Mouse (Mus musculus): Measurements from ENCODE around the gene Ankzf1.

Gene Ankzf1

DNA sequence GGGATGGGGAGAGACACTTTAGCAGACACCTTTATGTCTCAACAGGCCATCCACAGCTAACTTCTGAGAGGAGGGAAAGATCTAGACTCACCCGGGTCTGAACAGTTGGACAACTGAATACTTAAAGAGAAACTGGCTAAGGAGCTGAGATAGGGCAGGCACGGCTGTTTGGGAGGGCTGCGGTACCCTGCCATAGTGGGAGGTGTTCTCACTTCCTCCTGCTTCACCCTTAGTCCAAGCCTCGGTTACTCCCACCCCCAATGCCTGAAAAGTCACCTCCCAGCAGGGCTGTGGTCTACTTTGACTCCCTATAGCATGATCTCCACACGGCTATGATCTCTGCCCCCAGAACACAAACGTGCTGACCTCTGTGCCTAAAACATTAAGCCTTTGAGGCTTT lies 31.6 kb downstream of the Ankzf1 start:
- DNase-seq (ENCODE audit: inconsistent age in 2 of 2, low spot score in 1 of 2): no peak

GRCm38 (mm10) chr1:75225473-75225872 lies 33.5 kb downstream of the Ankzf1 start:
- DNase-seq (ENCODE audit: inconsistent age in 2 of 2, low spot score in 1 of 2): no peak

DNA sequence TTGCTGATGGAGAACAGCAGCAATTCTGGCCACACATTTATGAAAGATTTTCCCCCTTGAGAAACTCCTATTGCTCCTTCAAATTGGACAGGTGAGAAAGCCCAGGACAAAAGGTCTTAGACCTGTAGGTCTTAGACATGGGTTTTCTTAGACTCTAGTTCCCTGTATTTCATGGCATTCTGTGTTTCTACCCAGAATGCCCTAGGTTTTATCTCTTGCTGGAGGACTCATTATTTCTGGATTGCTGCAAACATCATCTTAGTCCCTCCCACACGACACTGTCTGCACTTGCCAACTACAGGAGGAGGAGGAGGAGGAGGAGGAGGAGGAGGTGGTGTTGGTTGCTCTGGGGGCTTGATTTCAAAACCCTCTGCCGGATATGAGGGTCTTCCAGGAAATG lies 34.2 kb downstream of the Ankzf1 start:
- no peak for DNase-seq (ENCODE audit: inconsistent age in 2 of 2, low spot score in 1 of 2)

GRCm38 (mm10) chr1:75227653-75228052 lies 35.7 kb downstream of the Ankzf1 start:
- DNase-seq (ENCODE audit: inconsistent age in 2 of 2, low spot score in 1 of 2): no peak

- no peak for DNase-seq (ENCODE audit: inconsistent age in 2 of 2, low spot score in 1 of 2)
Measured at GRCm38 (mm10) chr1:75229158-75229557, 37.2 kb downstream of the Ankzf1 start.

GRCm38 (mm10) chr1:75230335-75230994 lies 38.5 kb downstream of the Ankzf1 start:
- no peak for DNase-seq (ENCODE audit: inconsistent age in 2 of 2, low spot score in 1 of 2)

- peak in 1 of 2 experiments; percentile 22 for DNase-seq (ENCODE audit: inconsistent age in 2 of 2, low spot score in 1 of 2)
Measured at GRCm38 (mm10) chr1:75231224-75231623, 39.3 kb downstream of the Ankzf1 start.

DNA sequence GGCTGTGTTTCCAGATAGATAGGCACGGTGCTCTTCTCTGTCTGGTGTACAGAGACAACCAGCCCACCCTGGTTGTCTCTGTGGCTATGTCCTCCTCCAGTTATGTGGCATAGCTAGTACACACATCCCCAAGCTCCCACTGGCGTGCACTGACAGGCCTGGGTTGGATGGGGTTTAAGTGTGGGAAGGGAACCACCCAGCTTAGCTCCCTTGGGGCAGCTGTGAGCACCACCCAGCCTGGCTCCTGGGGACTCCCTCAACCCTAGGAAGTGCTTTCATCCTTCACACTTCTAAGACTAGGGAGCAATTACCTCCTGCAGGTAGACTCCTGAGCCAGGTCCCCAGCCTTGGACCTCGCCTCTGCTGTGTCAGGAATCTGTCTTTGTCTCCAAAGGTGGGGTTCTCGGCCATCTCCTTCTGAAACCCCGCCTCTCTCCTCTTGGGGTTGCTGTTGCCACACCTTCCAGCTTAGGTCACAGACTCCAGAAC lies 39.8 kb downstream of the Ankzf1 start, which contains the start of gene A630095N17Rik:
Gene A630095N17Rik (minus strand): TSS at position 439 of the 489 bp plus-strand sequence.
- no peak for DNase-seq (ENCODE audit: inconsistent age in 2 of 2, low spot score in 1 of 2)

DNA sequence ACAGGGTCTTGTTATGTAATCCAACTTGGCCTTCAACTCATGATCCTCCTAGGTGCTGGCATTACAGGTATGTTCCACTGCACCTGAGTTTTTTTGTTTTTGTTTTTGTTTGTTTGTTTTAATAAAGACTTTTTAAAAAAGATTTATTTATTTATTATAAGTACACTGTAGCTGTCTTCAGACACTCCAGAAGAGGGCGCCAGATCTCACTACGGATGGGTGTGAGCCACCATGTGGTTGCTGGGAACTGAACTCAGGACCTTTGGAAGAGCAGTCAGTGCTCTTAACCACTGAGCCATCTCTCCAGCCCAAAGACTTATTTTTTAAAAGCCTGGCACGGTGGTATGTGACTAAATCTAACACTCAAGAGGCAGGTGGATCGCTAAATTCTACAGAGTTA lies 40.5 kb downstream of the Ankzf1 start:
- peak in 1 of 2 experiments; percentile 24 for DNase-seq (ENCODE audit: inconsistent age in 2 of 2, low spot score in 1 of 2)

DNA sequence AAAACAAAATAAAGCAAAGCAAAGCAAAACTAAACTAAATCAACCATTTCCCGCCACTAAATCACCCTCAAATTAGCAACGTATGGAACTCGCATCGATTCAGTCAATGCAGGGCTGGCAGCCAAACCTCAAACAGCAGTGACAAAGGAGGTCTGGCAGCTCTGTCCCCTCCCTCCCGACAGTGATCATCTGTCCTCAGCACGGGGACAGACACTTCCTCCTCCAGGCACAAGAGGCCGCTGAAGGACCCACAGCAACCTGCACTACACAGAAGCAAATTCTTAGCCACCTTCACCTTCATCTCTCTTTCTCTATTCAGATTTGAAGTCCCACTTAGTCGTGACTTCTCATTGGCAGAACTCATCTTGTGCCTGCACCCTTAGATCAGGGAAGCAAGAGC lies 42.7 kb downstream of the Ankzf1 start:
- DNase-seq (ENCODE audit: inconsistent age in 2 of 2, low spot score in 1 of 2): peak; percentile 81 to 88

DNA sequence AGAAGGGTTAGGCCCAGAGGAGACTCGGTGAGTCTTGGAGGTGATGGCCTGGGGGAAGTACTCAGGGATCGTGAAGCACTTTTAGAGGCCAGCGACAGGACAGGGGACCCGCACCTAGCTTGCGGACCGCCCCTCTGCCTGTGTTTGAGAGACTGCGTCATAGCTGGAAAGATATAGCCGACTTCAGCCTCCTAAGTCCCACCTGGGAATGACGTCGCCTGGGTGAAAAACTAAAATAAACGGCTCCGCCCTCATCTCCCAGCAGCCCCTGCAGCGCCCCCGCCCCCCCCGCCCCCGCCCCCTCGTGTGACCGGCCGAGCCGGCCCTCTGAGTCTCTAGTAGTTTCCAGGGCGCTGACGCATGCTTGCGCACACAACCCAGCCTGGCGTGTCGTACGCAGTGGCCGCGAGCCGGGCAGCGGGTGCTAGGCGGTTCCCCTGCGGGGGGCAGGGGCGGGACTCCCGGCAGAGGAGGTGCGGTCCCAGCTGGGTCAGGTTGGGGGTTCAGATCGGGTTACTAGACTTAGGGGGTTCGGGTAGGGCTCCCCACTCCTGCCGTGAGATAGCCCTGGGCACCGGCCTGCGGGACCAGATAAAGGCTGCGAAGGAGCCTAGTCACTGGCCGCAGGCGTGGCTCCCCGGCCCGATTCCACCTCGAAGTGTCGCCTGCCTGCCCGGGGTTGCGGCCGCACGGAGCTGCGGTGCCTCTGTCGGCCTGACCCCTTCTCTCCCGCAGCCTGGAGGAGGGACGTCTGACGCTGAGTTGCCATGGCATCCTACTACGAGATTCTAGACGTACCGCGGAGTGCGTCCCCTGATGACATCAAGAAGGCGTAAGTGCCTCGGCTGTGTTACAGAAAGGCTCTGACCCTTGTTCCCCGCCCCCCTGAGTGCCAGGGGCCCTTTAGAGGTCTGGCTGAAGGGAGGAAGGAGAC lies 44.4 kb downstream of the Ankzf1 start, which contains the start of gene Dnajb2:
Gene Dnajb2 (plus strand): TSS at position 290 of the 934 bp plus-strand sequence.
- peak; percentile 94 to 96 for DNase-seq (ENCODE audit: inconsistent age in 2 of 2, low spot score in 1 of 2)

GRCm38 (mm10) chr1:75239591-75239990 lies 47.6 kb downstream of the Ankzf1 start:
- no peak for DNase-seq (ENCODE audit: inconsistent age in 2 of 2, low spot score in 1 of 2)

DNA sequence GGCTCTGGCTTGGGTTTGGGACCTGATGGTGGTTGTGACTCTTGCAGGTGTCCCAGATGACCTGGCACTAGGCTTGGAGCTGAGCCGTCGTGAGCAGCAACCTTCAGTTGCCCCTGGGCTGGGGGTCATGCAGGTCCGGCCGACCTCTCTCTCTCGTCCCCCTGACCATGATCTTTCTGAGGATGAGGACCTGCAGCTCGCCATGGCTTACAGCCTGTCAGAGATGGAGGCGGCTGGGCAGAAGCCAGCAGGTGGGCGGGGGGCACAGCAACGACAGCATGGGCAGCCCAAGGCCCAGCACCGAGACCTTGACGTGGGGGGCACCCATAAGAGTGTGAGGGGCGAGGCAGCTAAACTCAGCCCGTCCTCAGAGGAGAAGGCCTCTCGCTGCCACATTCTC lies 51.5 kb downstream of the Ankzf1 start:
- DNase-seq (ENCODE audit: inconsistent age in 2 of 2, low spot score in 1 of 2): no peak

- DNase-seq (ENCODE audit: inconsistent age in 2 of 2, low spot score in 1 of 2): peak in 1 of 2 experiments; percentile 39
Measured at GRCm38 (mm10) chr1:75244175-75244826, 52.4 kb downstream of the Ankzf1 start.

GRCm38 (mm10) chr1:75244836-75245235 lies 52.9 kb downstream of the Ankzf1 start:
- peak in 1 of 2 experiments; percentile 69 for DNase-seq (ENCODE audit: inconsistent age in 2 of 2, low spot score in 1 of 2)

DNA sequence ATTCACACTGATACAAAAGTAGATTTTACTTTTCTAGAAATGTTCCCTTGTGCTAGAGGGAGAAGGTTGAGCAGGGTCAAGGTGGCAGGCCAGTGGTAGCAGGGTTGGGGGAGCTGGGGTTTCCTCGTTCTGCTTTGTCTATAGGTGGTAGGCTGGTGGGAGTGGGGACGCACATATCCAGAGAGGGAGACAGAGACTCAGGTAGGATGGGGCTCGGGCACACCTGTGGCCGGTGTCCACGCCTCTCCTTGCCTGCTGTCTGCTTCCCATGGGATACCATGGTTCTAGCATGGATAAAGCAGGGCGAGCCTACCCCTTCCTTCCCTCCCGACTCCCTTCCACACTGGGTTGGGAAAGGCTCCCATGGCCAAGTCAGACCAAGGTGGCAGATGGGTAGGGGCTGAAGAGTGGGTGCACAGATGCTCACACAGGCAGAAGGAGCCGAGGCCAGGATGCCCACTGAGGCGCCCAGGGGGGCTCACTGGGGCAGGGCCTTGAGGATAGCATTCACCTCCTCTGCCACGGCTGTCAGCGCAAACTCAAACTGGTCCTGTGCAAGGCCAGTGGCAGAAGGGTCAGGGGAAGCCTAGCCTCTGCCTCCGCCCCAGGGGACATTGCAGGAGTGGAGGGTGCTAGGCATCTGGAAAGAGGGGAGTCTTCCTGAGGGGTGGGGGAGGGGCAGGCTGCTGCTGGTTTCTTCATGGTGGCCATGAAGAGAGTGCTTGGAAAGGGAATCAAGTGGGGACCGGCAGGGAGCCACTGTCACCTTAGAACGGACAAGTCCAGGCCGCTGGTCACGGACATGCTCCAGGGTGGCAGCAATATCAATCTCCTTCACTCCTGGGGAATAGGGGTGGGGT lies 55.4 kb downstream of the Ankzf1 start:
- peak; percentile 49 to 69 for DNase-seq (ENCODE audit: inconsistent age in 2 of 2, low spot score in 1 of 2)

DNA sequence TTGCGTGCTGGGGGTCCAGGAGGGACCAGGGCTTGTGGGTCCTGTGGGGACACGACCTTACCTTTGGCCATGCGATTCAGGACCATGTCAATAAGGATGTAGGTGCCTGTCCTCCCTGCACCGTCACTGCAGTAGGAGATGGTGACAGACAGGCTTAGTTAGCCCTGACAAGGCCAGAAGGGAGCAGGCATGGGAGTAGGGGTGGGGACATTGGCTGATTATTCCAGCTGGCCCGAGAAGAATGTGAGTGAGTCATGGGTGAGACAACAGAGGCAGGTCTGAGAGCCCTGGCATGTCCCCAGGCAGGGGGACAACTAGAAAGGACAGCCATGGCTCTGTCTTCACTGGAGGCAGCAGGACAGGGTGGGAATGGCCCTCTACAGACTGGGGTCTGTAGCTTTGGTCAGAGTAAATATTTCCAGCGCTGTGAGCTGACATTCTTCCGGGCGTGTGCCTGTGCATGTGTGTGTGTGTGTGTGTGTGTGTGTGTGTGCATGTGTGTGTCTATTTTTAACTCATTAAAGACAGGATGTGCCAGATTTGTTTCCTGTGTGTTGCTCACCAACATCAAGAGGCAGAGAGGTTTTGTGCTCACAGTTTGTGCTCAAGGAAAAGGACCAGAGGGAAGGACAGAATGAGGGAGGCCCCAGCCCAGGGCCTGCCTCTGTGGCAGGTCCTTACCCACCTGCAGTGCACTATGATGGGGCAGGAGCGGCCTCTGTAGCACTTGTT lies 56.3 kb downstream of the Ankzf1 start:
- peak; percentile 90 to 92 for DNase-seq (ENCODE audit: inconsistent age in 2 of 2, low spot score in 1 of 2)
